Mouse (Mus musculus): ENCODE measurements around the gene Tor3a.

- TF ChIP-seq CTCF (IDR thresholded peaks at IDR 0.05; ENCODE audit: extremely low read depth, insufficient read depth, low read length) = no peak
- TF ChIP-seq POLR2A (IDR thresholded peaks at IDR 0.05; ENCODE audit: extremely low read depth, insufficient read depth, low read length) = no peak
Observed at GRCm38 (mm10) chr1:156710472-156711098, 36.4 kb upstream of the Tor3a start.
